In genomic region chr15:7128627-7129126, GRCm38 (mm10) we compare ENCODE assay signal across 9 mouse cellular contexts. TPM values are rescaled to one million over a fixed set of nuclear protein-coding genes. Genes with fewer than 3 reads are reported as not detected.
DNase-seq lines count a peak whose midpoint lies in the region; ATAC-seq and TF ChIP-seq lines count a peak whose summit lies in the region.
"Had no signal": no experiment of that assay in that cellular context is flagged by ENCODE, and none has a peak within 500 bp of the region (broad histone marks: within the 10 kb centered on the region; RNA-seq: fewer than 3 reads in every experiment).

No protein-coding gene starts in this region.

- H3K4me1 ChIP-seq in bone marrow macrophage, adult 2 months (ENCODE audit: control insufficient read depth, insufficient read depth, low read length) = peaks cover 3% of the 10 kb centered on the region; the same call in 1 of the 2 replicates
- H3K4me1 ChIP-seq in heart, embryonic 11.5 days (ENCODE audit: control insufficient read depth, insufficient read depth, low read length) = peaks cover 12% of the 10 kb centered on the region
- peaks cover 7% of the 10 kb centered on the region for H3K4me1 ChIP-seq in midbrain, embryonic 12.5 days

- no peaks in the 10 kb centered on the region for H3K36me3 ChIP-seq in heart, embryonic 11.5 days (ENCODE audit: control insufficient read depth, insufficient read depth, low read length)
- no peaks in the 10 kb centered on the region for H3K36me3 ChIP-seq in midbrain, embryonic 12.5 days

- TF ChIP-seq CTCF in bone marrow macrophage, adult 2 months (IDR thresholded peaks at IDR 0.05; ENCODE audit: low read depth, low read length) = no peak

- H3K4me2 ChIP-seq in heart, embryonic 11.5 days = peak overlapping the region; percentile 80
- peak overlapping the region; percentile 89 for H3K4me2 ChIP-seq in midbrain, embryonic 12.5 days (replicated peaks)

- peak overlapping the region; percentile 91 for H3K9ac ChIP-seq in heart, embryonic 11.5 days (ENCODE audit: low read depth, low read length)
- H3K9ac ChIP-seq in midbrain, embryonic 12.5 days (replicated peaks) = peak overlapping the region; percentile 75

- no peak overlapping the region for H3K27ac ChIP-seq in bone marrow macrophage, adult 2 months (ENCODE audit: insufficient read depth, low read depth, low read length)
- peak overlapping the region; percentile 91 for H3K27ac ChIP-seq in heart, embryonic 11.5 days (ENCODE audit: low read depth, low read length)
- H3K27ac ChIP-seq in midbrain, embryonic 12.5 days (replicated peaks) = peak overlapping the region; percentile 80; the same call in 1 of the 2 replicates

- DNase-seq in frontal cortex, postnatal 25 days (ENCODE audit: low spot score in 2 of 2) = peak; percentile 23 to 35
- no peak for DNase-seq in frontal cortex, postnatal 14 days (ENCODE audit: low spot score in 2 of 2)
- peak; percentile 46 for DNase-seq in kidney, postnatal 10 days
- no peak for DNase-seq in layer of hippocampus, postnatal 36 days
- DNase-seq in right cerebral cortex, postnatal 14 days = no peak

- peak overlapping the region; percentile 75 for H3K4me3 ChIP-seq in bone marrow macrophage, adult 2 months (ENCODE audit: insufficient read depth, low read length)
- peak overlapping the region; percentile 87 for H3K4me3 ChIP-seq in heart, embryonic 11.5 days (ENCODE audit: low read depth, low read length)
- H3K4me3 ChIP-seq in midbrain, embryonic 12.5 days = peak overlapping the region; percentile 73

- no peaks in the 10 kb centered on the region for H3K27me3 ChIP-seq in heart, embryonic 11.5 days (ENCODE audit: control insufficient read depth, insufficient read depth, low read length)
- peaks cover 20% of the 10 kb centered on the region for H3K27me3 ChIP-seq in midbrain, embryonic 12.5 days

- ATAC-seq in heart, embryonic 11.5 days (replicated peaks; ENCODE audit: insufficient number of reproducible peaks, low FRiP score, low TSS enrichment) = no peak
- ATAC-seq in midbrain, embryonic 12.5 days (ENCODE audit: low FRiP score, low read depth) = peak; percentile 20

- no peak for TF ChIP-seq POLR2A in bone marrow macrophage, adult 2 months (IDR thresholded peaks at IDR 0.05; ENCODE audit: borderline replicate concordance, low read depth, low read length)

- no peaks in the 10 kb centered on the region for H3K9me3 ChIP-seq in heart, embryonic 11.5 days (replicated peaks; ENCODE audit: control insufficient read depth, low read length)
- no peaks in the 10 kb centered on the region for H3K9me3 ChIP-seq in midbrain, embryonic 12.5 days

- 3% methylated on average over 18 of the region's 18 CpGs for WGBS in heart, embryonic 11.5 days (ENCODE audit: insufficient replicate concordance)
- 2% methylated on average over 18 of the region's 18 CpGs for WGBS in midbrain, embryonic 12.5 days

RNA-seq across cellular contexts. Expression of gene Lifr, which starts 38.3 kb away (rescaled TPM):
- polyA plus RNA-seq in bone marrow macrophage, adult 2 months (2012; ENCODE audit: insufficient read depth, insufficient read length, missing spikeins) = 30.4 and 30.8 TPM in 2 replicates
- polyA plus RNA-seq in heart, embryonic 11.5 days (2014; fragmentation: Nextera tagmentation; extraction: Ambion mirVana) = 22.1 and 31.4 TPM in 2 replicates
- polyA plus RNA-seq in midbrain, embryonic 12.5 days (2016; fragmentation: Nextera tagmentation; extraction: Ambion mirVana) = 7.3 and 9.2 TPM in 2 replicates
- 10 to 100 TPM; 56.6 to 60.9 TPM for total RNA-seq in layer of hippocampus, postnatal 36 days (2021)
- total RNA-seq: MEL had no signal

Comparison
In these comparisons a context has a peak if more than half of its experiments do, and no peak if none do; other contexts are left out.
1. DNase-seq: peak in frontal cortex, postnatal 25 days (2 of 2) and kidney, postnatal 10 days (single experiment); none in frontal cortex, postnatal 14 days (0 of 2), layer of hippocampus, postnatal 36 days (0 of 2) and right cerebral cortex, postnatal 14 days (single experiment).
2. Peak in every context shown above with its lines, with median percentiles within 50 percentile points of each other: H3K4me3 ChIP-seq.